Mouse (Mus musculus) liver, embryonic 14.5 days (tissue): Measurements from ENCODE around the gene Gpc6. TPM values are rescaled to one million over a fixed set of nuclear protein-coding genes. Genes with fewer than 3 reads are reported as not detected.

Experiments used
- ATAC-seq: fragments of 200-750 bp; cut with Nextera tagmentation; 2 replicates; pipeline ENCODE4 v1.8.0; 2017; ENCODE audit warnings: moderate number of reproducible peaks, mild to moderate bottlenecking, moderate library complexity; ENCODE audit not compliant: insufficient read depth
- DNase-seq, 3 experiments: peaks; one replicate each; pipeline ENCODE4 v3.0.0-alpha.2; 2012 to 2013; ENCODE audit warnings: low read depth in 3 of 3, low spot score in 3 of 3
- H3K27ac ChIP-seq: fragments of 300-500 bp; sonication (generic); 2 replicates; pipeline ENCODE4 v1.5.1; 2014; ENCODE audit warnings: moderate library complexity, mild to moderate bottlenecking, control low read depth, inconsistent platforms
- H3K27me3 ChIP-seq: fragments of 300-500 bp; sonication (generic); 2 replicates; pipeline ENCODE4 v1.6.1; 2014; ENCODE audit warnings: mild to moderate bottlenecking, low read length, moderate library complexity; ENCODE audit not compliant: control insufficient read depth, insufficient read depth
- H3K36me3 ChIP-seq: fragments of 300-500 bp; sonication (generic); replicated peaks from 2 replicates; pipeline ENCODE4 v1.6.1; 2014; ENCODE audit warnings: low read depth; ENCODE audit not compliant: control insufficient read depth, insufficient read depth
- H3K4me1 ChIP-seq, 2 experiments: fragments of 200-500 bp in 1 of 2; fragments of 300-500 bp in 1 of 2; sonication (generic) in 1 of 2; replicated peaks; 2 replicates each; pipeline ENCODE4 v1.6.1; 2012 to 2014; ENCODE audit warnings: antibody characterized with exemption in 1 of 2, inconsistent platforms in 1 of 2, low read length in 1 of 2; ENCODE audit not compliant: control insufficient read depth in 2 of 2, insufficient read depth in 2 of 2
- H3K4me2 ChIP-seq: fragments of 300-500 bp; sonication (generic); 2 replicates; pipeline ENCODE4 v1.6.1; 2014; ENCODE audit warnings: low read depth, mild to moderate bottlenecking, control low read depth, moderate library complexity
- H3K4me3 ChIP-seq, 2 experiments: fragments of 200-500 bp in 1 of 2; fragments of 300-500 bp in 1 of 2; sonication (generic) in 1 of 2; 2 replicates each; pipeline ENCODE4 v1.5.1; 2012 to 2014; ENCODE audit warnings: low read depth in 2 of 2, low read length in 2 of 2, mild to moderate bottlenecking in 2 of 2, control low read depth in 1 of 2, inconsistent platforms in 1 of 2, moderate library complexity in 1 of 2; ENCODE audit not compliant: insufficient read depth in 1 of 2
- H3K9ac ChIP-seq: fragments of 300-500 bp; sonication (generic); replicated peaks from 2 replicates; pipeline ENCODE4 v1.6.1; 2014; ENCODE audit warnings: mild to moderate bottlenecking, control low read depth, moderate library complexity
- H3K9me3 ChIP-seq: fragments of 300-500 bp; sonication (generic); 2 replicates; pipeline ENCODE4 v1.6.1; 2016; ENCODE audit warnings: low read length, mixed read lengths; ENCODE audit not compliant: control insufficient read depth
- CTCF ChIP-seq: IDR thresholded peaks from 2 replicates; pipeline ENCODE4 v1.5.1; 2016; ENCODE audit warnings: antibody characterized with exemption, low read depth, control low read depth
- EP300 ChIP-seq: IDR thresholded peaks from 2 replicates; pipeline ENCODE4 v1.6.1; 2016; ENCODE audit warnings: antibody characterized with exemption, low read depth
- WGBS: fragments of 180-500 bp; shearing (Covaris S2); extraction: QIAGEN DNeasy Blood & Tissue Kit; methylation state at CpG from one replicate; pipeline ENCODE4 v1.1.7; 2014; ENCODE audit not compliant: insufficient replicate concordance; 5-methylcytosine and 5-hydroxymethylcytosine counted together
- polyA plus RNA-seq, 2 experiments: library from polyadenylated mRNA; depleted of rRNA in 1 of 2; stranded (reverse) in 1 of 2; unstranded in 1 of 2; fragments of >200 nt; fragmentation: Nextera tagmentation in 1 of 2; extraction: Ambion mirVana in 1 of 2; gene quantifications; 2 replicates each; pipeline versions ENCODE4 v1.2.1 to v1.2.3; 2012 to 2014

The Gpc6 gene
- polyA plus RNA-seq, 2 experiments: 0.97 to 2.3 TPM

GRCm38 (mm10) chr14:116975224-116975623, 50.1 kb downstream of the Gpc6 start:
- Histone ChIP-seq H3K27me3 (no peaks in the 10 kb centered on the region), H3K9ac (no peak overlapping the region), H3K4me1 (no peaks in the 10 kb centered on the region), H3K36me3 (no peaks in the 10 kb centered on the region), H3K4me3 (no peak overlapping the region), H3K27ac (no peak overlapping the region), H3K4me2 (no peak overlapping the region), H3K9me3 (no peaks in the 10 kb centered on the region)
- no peak for ATAC-seq
- no peak for DNase-seq
- WGBS: 47% methylated on average over 4 of the region's 4 CpGs
- TF ChIP-seq CTCF: no peak
- TF ChIP-seq EP300: no peak

- 40% methylated on average over 2 of the region's 2 CpGs for WGBS
- TF ChIP-seq CTCF (no peak), EP300 (no peak)
- Histone ChIP-seq H3K9me3 (no peaks in the 10 kb centered on the region), H3K36me3 (no peaks in the 10 kb centered on the region), H3K4me3 (no peak overlapping the region), H3K9ac (no peak overlapping the region), H3K27ac (no peak overlapping the region), H3K4me1 (no peaks in the 10 kb centered on the region), H3K27me3 (no peaks in the 10 kb centered on the region), H3K4me2 (no peak overlapping the region)
- no peak for DNase-seq
- ATAC-seq: no peak
Measured at GRCm38 (mm10) chr14:116977259-116977658, 52.1 kb downstream of the Gpc6 start.

- ATAC-seq (no peak), DNase-seq (no peak)
- Histone ChIP-seq H3K27me3 (no peaks in the 10 kb centered on the region), H3K27ac (no peak overlapping the region), H3K4me3 (no peak overlapping the region), H3K4me2 (no peak overlapping the region), H3K9ac (no peak overlapping the region), H3K9me3 (no peaks in the 10 kb centered on the region), H3K36me3 (no peaks in the 10 kb centered on the region), H3K4me1 (no peaks in the 10 kb centered on the region)
- TF ChIP-seq CTCF (no peak), EP300 (no peak)
- 74% methylated on average over 10 of the region's 10 CpGs for WGBS
Measured at GRCm38 (mm10) chr14:116979714-116980382, 54.7 kb downstream of the Gpc6 start.

GRCm38 (mm10) chr14:116981711-116982110, 56.6 kb downstream of the Gpc6 start:
- WGBS: 60% methylated on average over 4 of the region's 4 CpGs
- no peak overlapping the region for H3K4me3 ChIP-seq

GRCm38 (mm10) chr14:116987341-116987740, 62.2 kb downstream of the Gpc6 start:
- Histone ChIP-seq H3K4me2 (no peak overlapping the region), H3K36me3 (no peaks in the 10 kb centered on the region), H3K9ac (no peak overlapping the region), H3K27me3 (no peaks in the 10 kb centered on the region), H3K4me3 (no peak overlapping the region), H3K27ac (no peak overlapping the region), H3K9me3 (no peaks in the 10 kb centered on the region), H3K4me1 (no peaks in the 10 kb centered on the region)
- ATAC-seq (no peak), DNase-seq (no peak)
- TF ChIP-seq CTCF: no peak
- TF ChIP-seq EP300: no peak
- WGBS: 76% methylated on average over 3 of the region's 3 CpGs

More at GRCm38 (mm10) chr14:116981711-116982110, 56.6 kb downstream of the Gpc6 start:
- TF ChIP-seq CTCF (no peak), EP300 (no peak)
- H3K36me3 ChIP-seq: no peaks in the 10 kb centered on the region
- ATAC-seq: no peak
- no peak overlapping the region for H3K27ac ChIP-seq
- no peak overlapping the region for H3K9ac ChIP-seq
- H3K9me3 ChIP-seq: no peaks in the 10 kb centered on the region
- no peaks in the 10 kb centered on the region for H3K4me1 ChIP-seq
- no peak for DNase-seq
- H3K4me2 ChIP-seq: no peak overlapping the region
- no peaks in the 10 kb centered on the region for H3K27me3 ChIP-seq
